In genomic region chr14:54464293-54465005, GRCm38 (mm10) we compare ENCODE assay signal across 7 mouse cellular contexts. TPM values are rescaled to one million over a fixed set of nuclear protein-coding genes. Genes with fewer than 3 reads are reported as not detected.
DNase-seq lines count a peak whose midpoint lies in the region; ATAC-seq lines count a peak whose summit lies in the region.

No protein-coding gene starts in this region.

- peak; percentile 69 for DNase-seq in Muller cell, postnatal 12 days (ENCODE audit: inconsistent ontology term)
- peak; percentile 65 for DNase-seq in c-Kit-negative CD71-positive TER-119-positive erythroid progenitor cells, embryonic 14.5 days (ENCODE audit: low read depth, low spot score)
- DNase-seq in fat pad, adult 2 months (ENCODE audit: extremely low read depth, low read depth, low spot score), result peak; percentile 21
- peak; percentile 75 to 80 for DNase-seq in heart, postnatal 10 days
- DNase-seq in kidney, postnatal 4 days, result peak; percentile 77 to 87
- DNase-seq in right cerebral cortex, postnatal 10 days (ENCODE audit: low spot score in 2 of 2), result peak; percentile 51 to 52

- ATAC-seq in megakaryocyte, adult 5-6 weeks (ENCODE audit: poor library complexity, severe bottlenecking), result peak; percentile 70

- intact Hi-C loops in heart, postnatal 10 days (cut with DNase I), result loop anchor here (1.0 kb wide), 1 partner anchor 30 kb away; no protein-coding TSS in a partner anchor

RNA-seq across cellular contexts. Expression of gene Lrp10, which starts 0.5 kb away (rescaled TPM):
- 10 to 100 TPM; 87.9 to 91.3 TPM for total RNA-seq in heart, postnatal 10 days (2021)
- total RNA-seq in megakaryocyte, adult 5-6 weeks (2015), result 29.9 and 31.2 TPM in 2 replicates
- total RNA-seq in megakaryocyte, adult 5-6 weeks (2017), result 46.9 and 51.7 TPM in 2 replicates

RNA-seq across cellular contexts. Expression of gene Rem2, which starts 11.5 kb away (rescaled TPM):
- not detected for total RNA-seq in heart, postnatal 10 days (2021)
- not detected in 2 replicates for total RNA-seq in megakaryocyte, adult 5-6 weeks (2015)
- not detected in 2 replicates for total RNA-seq in megakaryocyte, adult 5-6 weeks (2017)

RNA-seq across cellular contexts. Expression of gene Mmp14, which starts 33.0 kb away (rescaled TPM):
- 100 to 1,000 TPM; 106 to 116 TPM for total RNA-seq in heart, postnatal 10 days (2021)
- total RNA-seq in megakaryocyte, adult 5-6 weeks (2015), result 0.66 and 1.1 TPM in 2 replicates
- total RNA-seq in megakaryocyte, adult 5-6 weeks (2017), result 0.61 TPM in 1 of 2 replicates, not detected in the other

RNA-seq across cellular contexts. Expression of gene Mrpl52, which starts 37.7 kb away (rescaled TPM):
- total RNA-seq in heart, postnatal 10 days (2021), result 100 to 1,000 TPM; 143 to 155 TPM
- 129 and 145 TPM in 2 replicates for total RNA-seq in megakaryocyte, adult 5-6 weeks (2015)
- 71.4 and 81.6 TPM in 2 replicates for total RNA-seq in megakaryocyte, adult 5-6 weeks (2017)

RNA-seq across cellular contexts. Expression of gene Slc7a7, which starts 46.9 kb away (rescaled TPM):
- total RNA-seq in heart, postnatal 10 days (2021), result 1 to 10 TPM; 6.6 to 8.1 TPM
- total RNA-seq in megakaryocyte, adult 5-6 weeks (2015), result 13.1 and 19.3 TPM in 2 replicates
- 15.9 and 16.7 TPM in 2 replicates for total RNA-seq in megakaryocyte, adult 5-6 weeks (2017)

Comparison
In these comparisons a context has a peak if more than half of its experiments do, and no peak if none do; other contexts are left out.
1. Peak in every context shown above with its lines: DNase-seq and ATAC-seq.
2. DNase-seq: peak in every context shown above with its lines; median percentile 82 in kidney, postnatal 4 days; 78 in heart, postnatal 10 days; 69 in Muller cell, postnatal 12 days; 65 in c-Kit-negative CD71-positive TER-119-positive erythroid progenitor cells, embryonic 14.5 days; 52 in right cerebral cortex, postnatal 10 days; 21 in fat pad, adult 2 months.
3. RNA of gene Mmp14, which starts 33.0 kb away (total RNA-seq): 106 to 116 TPM in heart, postnatal 10 days; 0.61 to 1.1 TPM in megakaryocyte, adult 5-6 weeks; every median in the first group is over 10 times any median in the second.